Mouse (Mus musculus) monocyte, adult 5-6 weeks (primary cell): ENCODE measurements at regions not wholly inside any gene's neighbourhood (a gene's known extent, or its start where the extent isn't known, plus 50 kb on each side); places are given as distances from the start of the nearest gene placed in this dataset.

Source experiments
- ATAC-seq: fragments of 153-309, 156-312 bp; replicated peaks from 2 replicates; pipeline ENCODE4 v1.8.0; 2017; ENCODE audit warnings: mild to moderate bottlenecking; ENCODE audit not compliant: low TSS enrichment, insufficient number of reproducible peaks, severe bottlenecking, poor library complexity, low FRiP score

GRCm38 (mm10) chr1:69746575-69747290, 59.7 kb upstream of the Ikzf2 start:
- no peak for ATAC-seq

- ATAC-seq: no peak
Observed at GRCm38 (mm10) chr1:69752724-69753123, 65.7 kb upstream of the Ikzf2 start.

GRCm38 (mm10) chr1:69757702-69758101, 69.1 kb upstream of the Spag16 start:
- ATAC-seq: no peak

- peak; percentile 50; the same call in 1 of the 2 replicates for ATAC-seq
Observed at GRCm38 (mm10) chr1:69759544-69759943, 67.2 kb upstream of the Spag16 start.

GRCm38 (mm10) chr1:69768714-69769113, 58.1 kb upstream of the Spag16 start:
- no peak for ATAC-seq

GRCm38 (mm10) chr1:69770209-69770608, 56.6 kb upstream of the Spag16 start:
- no peak for ATAC-seq

GRCm38 (mm10) chr1:69771436-69771835, 55.3 kb upstream of the Spag16 start:
- no peak for ATAC-seq

GRCm38 (mm10) chr1:69775589-69775988, 51.2 kb upstream of the Spag16 start:
- ATAC-seq: no peak
